Mouse (Mus musculus): ENCODE measurements around the gene Gfra4.

Gene Gfra4

DNA sequence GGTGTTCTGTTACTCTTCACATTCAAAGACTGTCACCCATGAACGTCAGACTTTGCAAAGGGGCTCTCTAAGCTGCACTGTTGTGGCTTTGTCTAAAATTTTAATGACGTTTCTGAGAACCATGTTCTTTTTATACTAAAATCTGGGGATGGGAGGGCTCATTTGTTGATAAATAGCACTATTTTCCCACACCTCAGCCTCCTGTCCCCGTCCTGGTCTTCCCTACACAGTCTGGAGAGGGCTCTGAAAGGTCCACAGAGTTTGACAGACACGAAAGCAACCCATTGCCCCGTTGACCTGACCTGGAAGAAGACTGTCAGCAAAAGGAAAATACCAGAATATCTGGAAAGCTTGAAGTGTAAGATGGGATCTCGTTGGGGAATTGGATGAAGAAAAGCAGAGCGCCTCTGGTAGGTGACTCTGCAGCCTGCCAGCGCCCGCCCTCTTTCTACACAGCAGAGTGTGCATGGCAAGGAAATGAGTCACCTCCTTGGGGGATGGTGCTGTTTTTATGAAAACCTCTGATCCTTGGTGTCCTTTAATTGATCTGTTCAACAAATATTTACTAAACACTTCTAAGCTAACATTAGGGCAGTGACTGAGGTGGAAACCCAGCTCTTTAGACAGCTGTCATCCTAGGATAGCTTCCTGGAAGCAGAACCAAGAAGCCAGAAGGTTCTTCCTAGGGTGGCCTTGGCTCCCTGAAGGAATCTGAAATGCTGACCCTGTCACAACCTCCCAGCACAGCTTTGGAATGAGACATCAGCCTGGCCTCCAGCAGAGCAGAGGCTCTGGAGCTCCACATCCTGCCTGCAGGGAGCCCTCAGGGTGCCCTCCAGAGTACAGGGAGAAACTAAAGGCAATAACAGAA lies 13.6 kb downstream of the Gfra4 start:
- in situ Hi-C loops (cut with MboI; ENCODE audit: low pct_unique_long_range_greater_than_20kb in 1 of 2, low sequenced_read_pairs in 2 of 2, unreplicated experiment in 1 of 2): no loop called here

DNA sequence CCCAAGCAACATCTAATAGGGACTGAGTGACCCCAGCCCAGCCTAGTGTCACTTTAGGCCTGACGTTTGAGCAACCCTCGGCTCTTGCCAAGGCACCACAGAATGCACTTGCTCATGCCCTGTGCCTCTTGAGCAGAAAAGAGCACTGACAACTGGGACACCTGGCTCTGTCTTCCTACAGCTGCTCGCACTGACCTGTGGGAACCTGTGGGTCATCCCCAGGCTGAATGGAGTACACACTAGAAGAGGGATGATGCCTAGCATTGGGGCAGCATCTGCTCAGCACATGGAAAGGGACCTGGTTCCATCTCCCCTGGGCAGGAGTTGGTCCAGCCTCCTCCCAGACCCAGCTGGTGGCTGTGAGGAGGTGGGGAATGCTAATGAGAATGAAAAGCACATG lies 15.9 kb downstream of the Gfra4 start:
- in situ Hi-C loops (cut with MboI; ENCODE audit: low pct_unique_long_range_greater_than_20kb in 1 of 2, low sequenced_read_pairs in 2 of 2, unreplicated experiment in 1 of 2): no loop called here

DNA sequence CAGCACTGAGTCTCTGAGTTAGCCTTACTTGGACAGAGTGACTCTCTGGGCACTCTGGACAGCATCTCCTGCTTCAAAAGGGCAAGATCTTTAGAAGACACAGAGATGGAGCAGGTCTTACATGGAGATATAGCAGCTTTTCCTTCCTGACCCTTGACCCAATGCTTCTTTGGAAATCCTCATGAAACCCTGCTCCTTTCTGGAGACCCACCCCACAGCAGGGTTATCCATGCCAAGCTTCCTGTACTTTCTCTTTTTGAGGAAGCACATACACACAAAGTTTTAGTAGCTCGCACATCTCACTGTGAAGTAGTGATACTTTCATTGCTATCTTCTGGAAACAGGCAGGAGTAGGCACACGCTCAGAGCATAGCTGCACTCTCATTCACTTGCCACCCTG lies 17.7 kb downstream of the Gfra4 start:
- in situ Hi-C loops (cut with MboI; ENCODE audit: low pct_unique_long_range_greater_than_20kb in 1 of 2, low sequenced_read_pairs in 2 of 2, unreplicated experiment in 1 of 2): no loop called here

DNA sequence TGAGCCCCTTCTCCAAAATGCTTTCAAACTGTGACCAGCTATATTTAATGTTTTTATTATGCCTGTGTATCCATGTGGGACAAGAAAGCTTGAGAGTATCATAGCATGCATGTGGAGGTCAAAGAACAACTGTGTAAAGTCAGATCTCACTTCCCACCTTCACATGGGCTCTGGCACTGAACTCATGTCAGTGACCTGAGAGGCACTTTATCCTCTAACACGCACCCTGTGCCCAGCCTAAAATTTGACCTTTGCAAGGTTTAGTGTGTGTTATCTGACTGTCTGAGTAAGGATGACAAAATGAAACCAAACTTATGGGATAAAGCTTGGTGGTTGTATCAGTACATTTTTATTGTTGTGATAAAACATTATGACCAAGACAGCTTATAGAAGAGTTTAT lies 32.3 kb downstream of the Gfra4 start:
- in situ Hi-C loops (cut with MboI; ENCODE audit: low pct_unique_long_range_greater_than_20kb in 1 of 2, low sequenced_read_pairs in 2 of 2, unreplicated experiment in 1 of 2): no loop called here

DNA sequence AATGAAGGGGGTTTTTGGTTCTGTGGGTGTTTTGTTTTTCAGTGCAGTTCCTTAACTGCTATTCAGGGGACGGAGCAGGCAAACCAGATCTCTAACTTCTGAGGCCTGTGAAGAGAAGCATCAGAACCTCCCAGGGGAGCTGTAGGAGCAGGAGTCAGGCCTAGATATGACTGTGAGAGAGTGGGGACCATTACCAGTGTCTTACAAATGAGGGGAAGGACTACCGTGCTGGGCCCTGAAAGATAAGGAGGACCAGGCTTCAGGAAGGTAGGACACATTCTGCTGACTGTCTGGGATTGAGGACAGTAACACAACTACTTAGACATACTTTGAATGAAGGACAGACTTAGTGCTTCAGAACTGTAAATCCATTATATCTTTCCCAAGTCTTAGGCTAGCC lies 33.8 kb downstream of the Gfra4 start:
- in situ Hi-C loops (cut with MboI; ENCODE audit: low pct_unique_long_range_greater_than_20kb in 1 of 2, low sequenced_read_pairs in 2 of 2, unreplicated experiment in 1 of 2): no loop called here

DNA sequence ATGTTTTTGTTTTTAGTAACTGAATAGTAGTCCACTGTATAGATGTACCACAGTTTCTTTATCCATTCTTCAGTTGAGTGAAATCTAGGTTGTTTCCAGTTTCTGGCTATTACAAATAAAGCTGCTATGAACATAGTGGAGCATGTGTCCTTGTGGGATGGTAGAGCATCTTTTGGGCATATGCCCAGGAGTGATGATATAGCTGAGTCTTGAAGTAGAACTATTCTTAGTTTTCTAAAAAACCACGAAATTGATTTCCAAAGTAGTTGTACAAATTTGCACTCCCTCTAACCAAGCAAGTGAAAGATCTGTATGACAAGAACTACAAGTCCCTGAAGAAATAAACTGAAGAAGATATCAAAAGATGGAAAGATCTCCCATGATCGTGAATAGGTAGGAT lies 50.1 kb downstream of the Gfra4 start:
- in situ Hi-C loops (cut with MboI; ENCODE audit: low pct_unique_long_range_greater_than_20kb in 1 of 2, low sequenced_read_pairs in 2 of 2, unreplicated experiment in 1 of 2): no loop called here
